Mouse (Mus musculus) frontal cortex, adult 2 months (tissue): ENCODE measurements around the gene Mpped2. TPM values are rescaled to one million over a fixed set of nuclear protein-coding genes. Genes with fewer than 3 reads are reported as not detected.

Experiments
- DNase-seq, 2 experiments: peaks; one replicate each; pipeline ENCODE4 v3.0.0; 2022; ENCODE audit warnings: low spot score in 1 of 2; ENCODE audit errors: extremely low spot score in 1 of 2
- polyA plus RNA-seq: library from polyadenylated mRNA; depleted of rRNA; stranded (reverse); fragments of >200 nt; gene quantifications from 2 replicates; pipeline ENCODE4 v1.2.3, GENCODE M21; 2012; rRNA removed

Gene Mpped2
- polyA plus RNA-seq = 22.8 and 24.2 TPM in 2 replicates

DNA sequence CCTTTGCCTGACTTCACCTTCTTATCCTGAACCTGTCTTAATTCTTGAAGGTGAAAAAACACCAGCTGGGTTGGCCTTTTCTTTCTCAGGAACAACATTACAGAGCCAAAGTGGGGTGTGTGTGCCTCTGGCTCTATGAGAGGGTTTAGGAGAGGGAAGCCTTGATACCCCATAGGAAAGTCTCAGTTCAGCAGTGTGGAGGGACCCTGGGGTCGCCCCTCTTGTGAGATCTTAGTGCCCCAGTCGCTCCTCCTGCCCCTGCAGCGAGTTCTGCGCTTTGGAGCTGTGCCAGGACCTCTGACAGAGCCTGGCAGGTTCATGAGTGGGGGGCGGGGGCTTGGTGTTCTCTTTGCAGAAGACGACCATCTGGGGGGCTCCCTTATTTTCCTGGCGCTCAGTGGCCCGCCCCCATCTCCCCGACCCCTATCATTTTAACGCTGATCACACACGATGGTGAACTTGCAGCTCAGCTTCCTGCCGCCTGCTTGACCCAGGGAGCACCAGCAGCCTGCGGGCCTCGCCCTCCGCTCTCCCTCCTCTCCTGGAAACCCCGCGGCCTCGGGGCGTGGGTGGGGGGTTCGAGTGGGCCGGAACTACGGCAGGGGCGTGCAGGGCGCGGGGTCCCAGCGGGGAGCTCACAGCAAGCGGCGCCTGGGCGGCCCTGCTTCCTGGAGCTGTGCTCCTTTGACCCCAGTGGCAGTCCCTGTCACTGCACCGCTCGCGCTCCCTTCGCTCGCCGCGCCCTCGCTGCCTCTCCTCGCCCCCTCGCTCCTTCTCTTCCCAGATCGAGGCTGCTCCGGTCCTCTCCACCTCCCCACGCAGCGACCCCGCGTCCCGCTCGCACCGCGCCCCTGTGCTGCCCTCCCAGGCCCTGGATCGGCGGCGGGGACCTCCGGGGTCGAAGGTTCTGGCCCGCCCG is at the start of gene Mpped2:
Mpped2 (plus strand) TSS at position 487 of the 919 bp plus-strand sequence.
- peak in 1 of 2 experiments; percentile 52 for DNase-seq

GRCm38 (mm10) chr2:106644782-106645181 is 48.3 kb upstream of the Mpped2 start:
- DNase-seq = no peak

- DNase-seq = peak; percentile 90
Observed at GRCm38 (mm10) chr2:106649686-106650570, 43.1 kb upstream of the Mpped2 start.

- no peak for DNase-seq
Observed at GRCm38 (mm10) chr2:106652151-106652550, 40.9 kb upstream of the Mpped2 start.

GRCm38 (mm10) chr2:106652741-106653140 is 40.3 kb upstream of the Mpped2 start:
- DNase-seq = no peak

DNA sequence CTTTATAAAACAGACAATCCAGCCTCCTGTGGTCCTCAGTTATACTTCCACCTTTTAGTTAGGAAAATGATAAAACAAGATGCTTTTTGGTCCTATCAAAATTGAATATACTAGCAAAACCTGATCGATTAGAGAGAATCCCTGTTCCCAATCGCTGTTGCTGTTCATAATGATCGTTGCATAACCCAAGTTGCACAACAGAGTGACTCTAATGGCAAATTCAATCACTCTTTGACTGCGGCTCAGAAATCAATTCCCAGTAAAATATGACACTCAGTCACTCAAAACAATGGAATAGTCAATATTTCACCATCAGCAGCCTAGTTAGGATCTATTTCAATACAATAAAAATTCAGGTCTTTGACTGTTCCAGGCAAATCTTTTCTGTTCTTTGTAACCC is 39.8 kb upstream of the Mpped2 start:
- DNase-seq = no peak

GRCm38 (mm10) chr2:106655271-106655670 is 37.8 kb upstream of the Mpped2 start:
- DNase-seq = no peak

- DNase-seq = no peak
Observed at GRCm38 (mm10) chr2:106665271-106665670, 27.8 kb upstream of the Mpped2 start.

- DNase-seq = no peak
Observed at GRCm38 (mm10) chr2:106674319-106674718, 18.8 kb upstream of the Mpped2 start.

- DNase-seq = no peak
Observed at GRCm38 (mm10) chr2:106677449-106677848, 15.6 kb upstream of the Mpped2 start.

DNA sequence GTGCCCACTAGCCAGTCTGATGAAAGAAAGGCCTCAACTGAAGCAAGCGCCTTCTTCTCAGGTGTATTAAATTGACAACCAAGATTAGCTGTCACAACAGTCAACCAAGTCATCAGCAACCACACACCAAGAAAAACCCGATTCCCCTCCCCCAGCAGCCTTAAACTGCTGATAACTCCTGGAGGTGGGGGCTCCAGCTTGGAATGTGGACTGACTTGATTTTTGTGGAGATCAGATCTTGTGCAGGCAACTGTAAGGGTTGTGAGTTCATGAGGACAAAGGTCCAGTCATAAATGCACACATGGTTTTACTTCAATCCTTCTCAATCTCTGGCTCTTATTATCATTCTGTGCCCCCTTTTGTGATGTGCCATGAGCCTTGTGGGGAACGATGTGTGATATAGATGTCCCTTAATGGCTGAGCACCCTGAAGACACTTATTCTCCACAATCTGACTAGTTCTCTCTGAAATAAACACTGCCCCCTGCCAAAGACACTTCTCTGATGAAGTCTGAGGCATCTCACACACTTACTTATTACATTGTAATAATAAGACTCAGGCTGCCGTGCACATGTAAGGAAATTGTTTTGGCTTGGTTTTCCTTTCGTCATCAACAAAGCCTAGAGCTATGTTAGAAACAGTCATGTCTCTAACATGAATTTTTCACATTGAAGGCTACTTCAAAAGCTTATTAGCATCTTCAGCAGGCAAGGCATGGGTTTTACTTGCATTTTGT is 13.2 kb upstream of the Mpped2 start:
- DNase-seq = no peak

DNA sequence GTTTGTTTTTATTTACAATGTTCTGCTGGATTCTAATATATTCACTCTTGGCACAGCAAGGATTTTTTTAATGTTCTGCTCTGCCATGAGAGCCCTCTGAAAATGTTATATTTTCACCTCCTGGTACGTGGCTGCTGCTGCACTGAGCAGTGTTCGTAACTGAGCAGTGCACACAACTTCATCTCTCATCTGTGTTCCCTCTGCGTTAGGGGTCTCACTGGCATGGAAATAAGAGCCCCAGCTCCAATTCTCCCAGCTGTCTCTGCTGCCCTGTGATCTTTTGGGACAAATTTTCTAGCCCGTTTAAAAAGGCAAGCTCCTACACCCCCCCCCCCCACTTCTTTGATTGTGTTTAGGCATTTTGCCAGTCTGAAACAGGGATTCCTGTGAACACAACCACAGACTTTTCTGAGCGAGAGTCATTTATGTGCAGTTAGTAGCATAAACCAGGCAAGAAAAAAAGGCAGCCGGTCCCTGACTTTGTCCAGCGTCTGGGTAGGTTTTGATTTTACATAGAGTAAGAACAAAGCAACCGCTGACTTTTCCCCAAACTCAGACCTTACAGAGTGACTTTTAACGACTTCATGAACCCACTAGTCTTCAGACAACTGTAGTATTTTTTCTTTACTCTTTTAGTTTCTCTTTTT is 9.8 kb upstream of the Mpped2 start:
- no peak for DNase-seq

- no peak for DNase-seq
Observed at GRCm38 (mm10) chr2:106683832-106684231, 9.2 kb upstream of the Mpped2 start.

- no peak for DNase-seq
Observed at GRCm38 (mm10) chr2:106691753-106692363, 1.2 kb upstream of the Mpped2 start.

DNA sequence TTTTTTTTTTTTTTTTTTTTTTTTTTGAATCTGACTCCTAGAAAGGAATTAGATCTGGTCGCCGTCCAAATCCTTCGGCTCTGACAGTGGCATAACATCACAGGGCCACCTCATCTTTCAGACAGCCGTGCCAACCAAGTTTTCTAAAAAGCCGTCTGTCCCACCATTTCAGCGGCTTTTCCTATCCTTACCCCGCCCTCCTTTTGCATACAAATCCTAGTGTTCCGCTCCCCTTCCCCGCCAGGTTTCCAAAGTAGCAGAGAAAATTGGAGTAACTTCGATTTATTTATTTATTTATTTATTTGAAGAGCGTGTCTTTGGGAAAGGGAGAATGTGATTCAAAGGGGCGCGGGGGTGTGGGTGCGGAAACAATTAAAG is 675 bp upstream of the Mpped2 start:
- DNase-seq = peak in 1 of 2 experiments; percentile 44

DNA sequence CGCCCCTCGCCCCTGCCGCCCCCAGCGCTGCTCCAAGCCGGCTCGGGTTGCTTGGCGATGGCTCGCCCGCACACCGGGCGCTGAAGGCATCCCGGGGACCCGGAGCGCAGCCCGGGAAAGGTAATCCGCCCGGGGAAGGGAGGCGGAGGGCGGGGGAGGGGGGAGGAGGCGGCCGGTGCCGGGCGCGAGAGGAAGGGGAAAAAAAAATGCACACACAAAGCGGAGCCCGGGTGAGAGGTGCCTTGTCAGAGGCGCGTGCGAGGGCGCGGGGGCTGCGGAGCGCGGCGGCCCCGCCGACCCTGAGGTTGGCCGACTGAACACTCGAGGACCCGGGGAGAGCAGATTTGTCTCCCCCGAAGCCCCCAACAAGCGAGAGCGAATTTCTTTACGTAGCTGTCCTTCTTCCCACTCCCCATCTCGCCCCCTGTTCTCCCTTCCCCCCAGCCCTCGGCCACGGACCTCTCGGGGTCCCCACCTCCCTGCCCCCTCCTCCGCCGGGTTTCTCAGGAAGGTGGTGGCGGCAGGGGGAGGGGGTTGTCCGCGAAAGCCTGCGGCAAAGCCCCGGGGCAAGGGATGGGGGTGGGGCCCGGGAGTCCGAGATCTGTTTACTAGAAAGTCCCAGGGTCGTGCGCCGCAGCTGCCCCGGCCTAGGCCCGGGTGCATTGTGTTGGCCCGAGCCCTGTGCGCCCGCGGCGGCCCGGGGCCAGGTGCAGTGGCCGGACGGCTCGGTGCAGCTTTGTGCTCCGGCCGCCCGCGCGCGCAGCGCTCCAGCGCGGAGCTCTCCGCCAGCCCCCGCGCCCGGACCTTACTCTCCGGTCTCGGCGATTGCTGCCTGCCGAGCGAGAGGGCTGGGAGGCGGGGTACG is 865 bp downstream of the Mpped2 start:
- DNase-seq = peak in 1 of 2 experiments; percentile 59

DNA sequence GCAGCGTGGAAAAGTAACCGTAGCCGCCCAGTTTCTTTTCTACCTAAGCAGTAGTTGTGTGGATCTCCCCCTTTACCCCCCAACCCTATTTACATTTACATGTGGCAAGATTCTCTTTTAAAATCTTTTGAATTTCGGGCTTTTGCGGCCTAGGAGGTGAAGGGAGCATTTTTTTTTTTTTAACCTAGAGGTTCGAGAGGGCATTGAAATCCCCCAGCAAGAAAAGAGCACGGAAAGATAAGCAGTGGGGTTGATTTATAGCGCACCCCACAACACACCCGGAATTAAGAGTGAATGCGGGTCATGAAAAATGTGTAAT is 1.5 kb downstream of the Mpped2 start:
- no peak for DNase-seq

GRCm38 (mm10) chr2:106694886-106695733 is 2.0 kb downstream of the Mpped2 start:
- DNase-seq = peak in 1 of 2 experiments; percentile 35
